Mouse (Mus musculus) lung, adult 2 months (tissue): ENCODE results near the gene Gripap1.

Experiments
- CTCF ChIP-seq: fragments of 200-500 bp; IDR thresholded peaks from 2 replicates; pipeline ENCODE4 v1.5.1; 2011; ENCODE audit warnings: mild to moderate bottlenecking, low read length, control low read depth; ENCODE audit not compliant: insufficient read depth
- POLR2A ChIP-seq: fragments of 200-500 bp; IDR thresholded peaks from 2 replicates; pipeline ENCODE4 v1.6.1; 2011; ENCODE audit warnings: low read depth, mild to moderate bottlenecking, control low read depth, low read length, borderline replicate concordance; ENCODE audit errors: extremely low read depth

- TF ChIP-seq CTCF (no peak), POLR2A (no peak)
These were observed 744 bp downstream of the Gripap1 start for GRCm38 (mm10) chrX:7790309-7790708.
